Mouse (Mus musculus) cortical plate, adult 2 months (tissue): ENCODE measurements around the gene Dgki.

Source experiments
- CTCF ChIP-seq: fragments of 200-500 bp; IDR thresholded peaks from 2 replicates; pipeline ENCODE4 v1.5.1; 2011; ENCODE audit warnings: mild to moderate bottlenecking, control low read depth, low read length; ENCODE audit not compliant: insufficient read depth; ENCODE audit errors: extremely low read depth
- POLR2A ChIP-seq: fragments of 200-500 bp; IDR thresholded peaks from 2 replicates; pipeline ENCODE4 v1.6.1; 2011; ENCODE audit warnings: mild to moderate bottlenecking, low read length, control low read depth; ENCODE audit not compliant: insufficient read depth; ENCODE audit errors: extremely low read depth

DNA sequence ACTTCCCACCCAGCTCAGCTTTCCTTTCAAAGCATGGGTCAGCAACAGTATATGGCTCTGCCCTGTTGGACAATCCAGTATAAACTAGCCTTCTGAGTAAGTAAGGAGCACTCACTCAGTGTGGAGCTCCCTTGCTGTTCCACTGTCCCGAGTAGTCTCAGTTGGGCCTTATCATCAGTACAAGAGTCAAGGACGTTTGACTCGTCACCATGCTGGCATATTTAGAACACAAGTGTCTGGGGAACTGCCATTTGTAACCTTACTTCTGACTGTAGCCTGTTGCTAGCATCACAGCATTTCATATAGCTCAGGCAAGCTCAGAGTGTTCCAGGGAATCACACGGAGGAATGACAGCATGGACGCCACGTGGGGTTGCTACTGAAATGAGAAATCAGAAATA, 493.1 kb downstream of the Dgki start:
- no peak for TF ChIP-seq CTCF
- TF ChIP-seq POLR2A, result no peak
